ENCODE assay signal across 23 mouse cellular contexts in genomic region chr19:42869663-42870530, GRCm38 (mm10).
DNase-seq lines count a peak whose midpoint lies in the region; ATAC-seq lines count a peak whose summit lies in the region.
"Had no signal": no experiment of that assay in that cellular context is flagged by ENCODE, and none has a peak within 500 bp of the region (broad histone marks: within the 10 kb centered on the region; RNA-seq: fewer than 3 reads in every experiment).

No protein-coding gene starts in this region.

- 71% methylated on average over 8 of the region's 8 CpGs for WGBS in heart, embryonic 10.5 days
- 89% methylated on average over 8 of the region's 8 CpGs for WGBS in forebrain, embryonic 15.5 days

- no peaks in the 10 kb centered on the region for H3K4me1 ChIP-seq in megakaryocyte, embryonic 14.5 days
- H3K4me1 ChIP-seq in heart, embryonic 10.5 days, result peaks cover 25% of the 10 kb centered on the region
- no peaks in the 10 kb centered on the region for H3K4me1 ChIP-seq in forebrain, embryonic 15.5 days
- H3K4me1 ChIP-seq: hindbrain, embryonic 13.5 days; liver, embryonic 15.5 days; midbrain, embryonic 13.5 days; neural tube, embryonic 13.5 days had no signal

- peaks cover 21% of the 10 kb centered on the region for H3K27me3 ChIP-seq in megakaryocyte, embryonic 14.5 days (replicated peaks)
- H3K27me3 ChIP-seq in heart, embryonic 10.5 days (ENCODE audit: insufficient read depth, poor library complexity, severe bottlenecking), result no peaks in the 10 kb centered on the region
- H3K27me3 ChIP-seq in forebrain, embryonic 15.5 days, result no peaks in the 10 kb centered on the region
- H3K27me3 ChIP-seq: hindbrain, embryonic 13.5 days; liver, embryonic 15.5 days; midbrain, embryonic 13.5 days; neural tube, embryonic 13.5 days had no signal

- no peak overlapping the region for H3K4me2 ChIP-seq in forebrain, embryonic 15.5 days (replicated peaks)
- H3K4me2 ChIP-seq: hindbrain, embryonic 13.5 days; limb, embryonic 13.5 days; liver, embryonic 15.5 days; midbrain, embryonic 13.5 days; neural tube, embryonic 13.5 days had no signal

- intact Hi-C loops in heart, postnatal 10 days (cut with DNase I), result no loop called here

- H3K36me3 ChIP-seq in megakaryocyte, embryonic 14.5 days (replicated peaks; ENCODE audit: low read length), result no peaks in the 10 kb centered on the region
- H3K36me3 ChIP-seq in heart, embryonic 10.5 days, result no peaks in the 10 kb centered on the region
- H3K36me3 ChIP-seq in forebrain, embryonic 15.5 days, result no peaks in the 10 kb centered on the region
- H3K36me3 ChIP-seq: hindbrain, embryonic 13.5 days; limb, embryonic 13.5 days; liver, embryonic 15.5 days; midbrain, embryonic 13.5 days; neural tube, embryonic 13.5 days had no signal

- no peak overlapping the region for H3K9ac ChIP-seq in forebrain, embryonic 15.5 days (replicated peaks)
- H3K9ac ChIP-seq: forebrain, postnatal 0 days; hindbrain, embryonic 13.5 days; limb, embryonic 13.5 days; liver, embryonic 15.5 days; midbrain, embryonic 13.5 days; neural tube, embryonic 13.5 days had no signal

- H3K27ac ChIP-seq in heart, embryonic 10.5 days, result peak overlapping the region; percentile 17; the same call in 1 of the 2 replicates
- no peak overlapping the region for H3K27ac ChIP-seq in forebrain, embryonic 15.5 days (replicated peaks)
- H3K27ac ChIP-seq: hindbrain, embryonic 13.5 days; left cerebral cortex, adult 2 months; limb, embryonic 13.5 days; liver, embryonic 15.5 days; midbrain, embryonic 13.5 days; neural tube, embryonic 13.5 days had no signal

- no peak for ATAC-seq in megakaryocyte, adult 5-6 weeks (ENCODE audit: poor library complexity, severe bottlenecking)
- ATAC-seq in forebrain, embryonic 15.5 days (replicated peaks), result no peak
- ATAC-seq: forebrain, postnatal 0 days; inflammation-experienced regulatory T-cells, adult 6 months; midbrain, embryonic 13.5 days had no signal

- H3K4me3 ChIP-seq in megakaryocyte, embryonic 14.5 days (replicated peaks), result peak overlapping the region; percentile 40
- no peak overlapping the region for H3K4me3 ChIP-seq in heart, embryonic 10.5 days
- H3K4me3 ChIP-seq in forebrain, embryonic 15.5 days, result no peak overlapping the region
- H3K4me3 ChIP-seq: hindbrain, embryonic 13.5 days; left cerebral cortex, adult 2 months; limb, embryonic 13.5 days; liver, embryonic 15.5 days; midbrain, embryonic 13.5 days; neural tube, embryonic 13.5 days had no signal

- no peaks in the 10 kb centered on the region for H3K9me3 ChIP-seq in megakaryocyte, embryonic 14.5 days
- H3K9me3 ChIP-seq in heart, embryonic 10.5 days, result no peaks in the 10 kb centered on the region
- no peaks in the 10 kb centered on the region for H3K9me3 ChIP-seq in forebrain, embryonic 15.5 days
- H3K9me3 ChIP-seq: hindbrain, embryonic 13.5 days; limb, embryonic 13.5 days; liver, embryonic 15.5 days; midbrain, embryonic 13.5 days; neural tube, embryonic 13.5 days had no signal

- no peak for DNase-seq in heart, embryonic 10.5 days (ENCODE audit: low spot score)
- DNase-seq in heart, postnatal 10 days, result peak; percentile 34 to 36
- no peak for DNase-seq in ovary, postnatal 36 days (ENCODE audit: low spot score)
- DNase-seq in kidney, postnatal 25 days, result no peak
- DNase-seq: adrenal gland, postnatal 10 days; cerebellum, adult 11 months; cerebellum, postnatal 14 days; embryo, embryonic 11 days; forebrain, postnatal 0 days; kidney, adult 2 months; kidney, postnatal 10 days; spleen, adult 18-20 months; thymus, adult 18-20 months had no signal

Comparison
In these comparisons a context has a peak if more than half of its experiments do, and no peak if none do; other contexts are left out.
1. DNase-seq: peak in heart, postnatal 10 days (2 of 2); none in heart, embryonic 10.5 days (single experiment), ovary, postnatal 36 days (single experiment) and kidney, postnatal 25 days (0 of 2).